Mouse (Mus musculus) intestine, embryonic 15.5 days (tissue): ENCODE measurements around the gene Spata45. TPM values are rescaled to one million over a fixed set of nuclear protein-coding genes. Genes with fewer than 3 reads are reported as not detected.

ENCODE experiments used
- ATAC-seq: fragments of 200-750 bp; cut with Nextera tagmentation; 2 replicates; pipeline ENCODE4 v1.8.0; 2017; ENCODE audit warnings: moderate TSS enrichment, moderate library complexity
- H3K27ac ChIP-seq: fragments of 300-500 bp; sonication (generic); 2 replicates; pipeline ENCODE4 v1.5.1; 2015; ENCODE audit warnings: mild to moderate bottlenecking, inconsistent platforms
- H3K27me3 ChIP-seq: fragments of 300-500 bp; sonication (generic); replicated peaks from 2 replicates; pipeline ENCODE4 v1.6.1; 2015; ENCODE audit warnings: inconsistent platforms
- H3K36me3 ChIP-seq: fragments of 300-500 bp; sonication (generic); 2 replicates; pipeline ENCODE4 v1.6.1; 2015; ENCODE audit warnings: inconsistent platforms
- H3K4me1 ChIP-seq: fragments of 300-500 bp; sonication (generic); replicated peaks from 2 replicates; pipeline ENCODE4 v1.6.1; 2015; ENCODE audit warnings: inconsistent platforms
- H3K4me2 ChIP-seq: fragments of 300-500 bp; sonication (generic); replicated peaks from 2 replicates; pipeline ENCODE4 v1.6.1; 2015; ENCODE audit warnings: mild to moderate bottlenecking, inconsistent platforms
- H3K4me3 ChIP-seq: fragments of 300-500 bp; sonication (generic); replicated peaks from 2 replicates; pipeline ENCODE4 v1.5.1; 2015; ENCODE audit warnings: inconsistent platforms
- H3K9ac ChIP-seq: fragments of 300-500 bp; sonication (generic); 2 replicates; pipeline ENCODE4 v1.6.1; 2015; ENCODE audit warnings: inconsistent platforms
- H3K9me3 ChIP-seq: fragments of 300-500 bp; sonication (generic); 2 replicates; pipeline ENCODE4 v1.6.1; 2016; ENCODE audit warnings: inconsistent platforms
- WGBS: fragments of 180-500 bp; shearing (Covaris S2); methylation state at CpG from one replicate; pipeline ENCODE4 v1.1.7; 2015; 5-methylcytosine and 5-hydroxymethylcytosine counted together
- polyA plus RNA-seq: library from polyadenylated mRNA; unstranded; fragments of >200 nt; fragmentation: Nextera tagmentation; extraction: Ambion mirVana; gene quantifications from 2 replicates; pipeline ENCODE4 v1.2.1, GENCODE M21; 2015

The Spata45 gene
- polyA plus RNA-seq, 1 experiment from 2014 or later: not detected

GRCm38 (mm10) chr1:191071613-191072012 lies 35.2 kb downstream of the Spata45 start:
- H3K9ac ChIP-seq: no peak overlapping the region
- peak; percentile 76 for ATAC-seq
- no peak overlapping the region for H3K4me3 ChIP-seq
- no peaks in the 10 kb centered on the region for H3K9me3 ChIP-seq
- no peaks in the 10 kb centered on the region for H3K27me3 ChIP-seq
- 66% methylated on average over 6 of the region's 6 CpGs for WGBS
- no peak overlapping the region for H3K4me2 ChIP-seq
- H3K4me1 ChIP-seq: 0 out of 2 replicates have a peak, but pooled peaks cover 5% of the 10 kb centered on the region
- H3K27ac ChIP-seq: peak overlapping the region; percentile 77
- peaks cover 25% of the 10 kb centered on the region; the same call in 1 of the 2 replicates for H3K36me3 ChIP-seq

- 78% methylated on average over 16 of the region's 16 CpGs for WGBS
- Histone ChIP-seq H3K4me3 (no peak overlapping the region), H3K9ac (no peak overlapping the region), H3K36me3 (peaks cover 25% of the 10 kb centered on the region; the same call in 1 of the 2 replicates), H3K4me1 (0 out of 2 replicates have a peak, but pooled peaks cover 5% of the 10 kb centered on the region), H3K4me2 (no peak overlapping the region), H3K9me3 (no peaks in the 10 kb centered on the region), H3K27ac (peak overlapping the region; percentile 54), H3K27me3 (no peaks in the 10 kb centered on the region)
- peak; percentile 84 for ATAC-seq
Measured at GRCm38 (mm10) chr1:191072329-191072913, 36.0 kb downstream of the Spata45 start.

- no peaks in the 10 kb centered on the region for H3K9me3 ChIP-seq
- no peak overlapping the region for H3K4me2 ChIP-seq
- no peak for ATAC-seq
- WGBS: 70% methylated on average over 6 of the region's 6 CpGs
- no peaks in the 10 kb centered on the region for H3K27me3 ChIP-seq
- H3K4me3 ChIP-seq: no peak overlapping the region
- H3K27ac ChIP-seq: peak overlapping the region; percentile 54; the same call in 1 of the 2 replicates
- H3K36me3 ChIP-seq: peaks cover 25% of the 10 kb centered on the region
- H3K9ac ChIP-seq: no peak overlapping the region
- H3K4me1 ChIP-seq: 0 out of 2 replicates have a peak, but pooled peaks cover 5% of the 10 kb centered on the region
Measured at GRCm38 (mm10) chr1:191073001-191073400, 36.6 kb downstream of the Spata45 start.

GRCm38 (mm10) chr1:191073486-191073885 lies 37.0 kb downstream of the Spata45 start:
- Histone ChIP-seq H3K36me3 (peaks cover 22% of the 10 kb centered on the region), H3K27ac (no peak overlapping the region), H3K4me3 (no peak overlapping the region), H3K4me1 (0 out of 2 replicates have a peak, but pooled peaks cover 5% of the 10 kb centered on the region), H3K4me2 (no peak overlapping the region), H3K9me3 (no peaks in the 10 kb centered on the region), H3K9ac (no peak overlapping the region), H3K27me3 (no peaks in the 10 kb centered on the region)
- WGBS: 81% methylated on average over 4 of the region's 4 CpGs
- ATAC-seq: no peak

GRCm38 (mm10) chr1:191075199-191075883 lies 38.9 kb downstream of the Spata45 start:
- peaks cover 12% of the 10 kb centered on the region for H3K36me3 ChIP-seq
- H3K4me1 ChIP-seq: 0 out of 2 replicates have a peak, but pooled peaks cover 5% of the 10 kb centered on the region
- H3K9me3 ChIP-seq: no peaks in the 10 kb centered on the region
- no peak for ATAC-seq
- 0 out of 2 replicates have a peak overlapping the region, but pooled peaks have one; percentile 9 for H3K27ac ChIP-seq
- H3K27me3 ChIP-seq: no peaks in the 10 kb centered on the region
- 47% methylated on average over 10 of the region's 10 CpGs for WGBS
- no peak overlapping the region for H3K4me3 ChIP-seq
- H3K4me2 ChIP-seq: no peak overlapping the region
- no peak overlapping the region for H3K9ac ChIP-seq

- Histone ChIP-seq H3K4me1 (no peaks in the 10 kb centered on the region; the same call in 1 of the 2 replicates), H3K4me3 (no peak overlapping the region), H3K9ac (no peak overlapping the region), H3K27me3 (no peaks in the 10 kb centered on the region), H3K27ac (no peak overlapping the region), H3K36me3 (peaks cover 14% of the 10 kb centered on the region), H3K4me2 (no peak overlapping the region), H3K9me3 (no peaks in the 10 kb centered on the region)
- WGBS: 81% methylated on average over 8 of the region's 8 CpGs
- no peak for ATAC-seq
Measured at GRCm38 (mm10) chr1:191083230-191083629, 46.8 kb downstream of the Spata45 start.

- Histone ChIP-seq H3K36me3 (peaks cover 14% of the 10 kb centered on the region), H3K9me3 (no peaks in the 10 kb centered on the region), H3K4me2 (no peak overlapping the region), H3K4me3 (no peak overlapping the region), H3K9ac (no peak overlapping the region), H3K27ac (no peak overlapping the region), H3K4me1 (no peaks in the 10 kb centered on the region; the same call in 1 of the 2 replicates), H3K27me3 (no peaks in the 10 kb centered on the region)
- 66% methylated on average over 5 of the region's 5 CpGs for WGBS
- ATAC-seq: no peak
Measured at GRCm38 (mm10) chr1:191084951-191085559, 48.6 kb downstream of the Spata45 start.

GRCm38 (mm10) chr1:191085597-191085996 lies 49.2 kb downstream of the Spata45 start:
- Histone ChIP-seq H3K9ac (no peak overlapping the region), H3K27me3 (no peaks in the 10 kb centered on the region), H3K27ac (no peak overlapping the region), H3K9me3 (no peaks in the 10 kb centered on the region), H3K4me1 (no peaks in the 10 kb centered on the region; the same call in 1 of the 2 replicates), H3K4me3 (no peak overlapping the region), H3K36me3 (peaks cover 13% of the 10 kb centered on the region), H3K4me2 (no peak overlapping the region)
- WGBS: 82% methylated on average over 12 of the region's 12 CpGs
- ATAC-seq: no peak

- Histone ChIP-seq H3K27ac (no peak overlapping the region), H3K4me1 (no peaks in the 10 kb centered on the region; the same call in 1 of the 2 replicates), H3K4me2 (no peak overlapping the region), H3K9ac (no peak overlapping the region), H3K36me3 (peaks cover 9% of the 10 kb centered on the region), H3K4me3 (no peak overlapping the region), H3K9me3 (no peaks in the 10 kb centered on the region), H3K27me3 (no peaks in the 10 kb centered on the region)
- WGBS: 81% methylated on average over 7 of the region's 7 CpGs
- ATAC-seq: no peak
Measured at GRCm38 (mm10) chr1:191086304-191086878, 50.0 kb downstream of the Spata45 start.

- WGBS: 63% methylated on average over 8 of the region's 8 CpGs
- H3K9ac ChIP-seq: no peak overlapping the region
- no peaks in the 10 kb centered on the region for H3K27me3 ChIP-seq
- H3K4me1 ChIP-seq: no peaks in the 10 kb centered on the region; the same call in 1 of the 2 replicates
- H3K36me3 ChIP-seq: peaks cover 6% of the 10 kb centered on the region
- no peaks in the 10 kb centered on the region for H3K9me3 ChIP-seq
- H3K4me2 ChIP-seq: no peak overlapping the region
- no peak for ATAC-seq
- no peak overlapping the region for H3K27ac ChIP-seq
- no peak overlapping the region for H3K4me3 ChIP-seq
Measured at GRCm38 (mm10) chr1:191086960-191087359, 50.5 kb downstream of the Spata45 start.

GRCm38 (mm10) chr1:191087955-191088354 lies 51.5 kb downstream of the Spata45 start:
- ATAC-seq: no peak
- Histone ChIP-seq H3K9ac (no peak overlapping the region), H3K4me3 (no peak overlapping the region), H3K27me3 (no peaks in the 10 kb centered on the region), H3K4me2 (no peak overlapping the region), H3K9me3 (no peaks in the 10 kb centered on the region), H3K36me3 (no peaks in the 10 kb centered on the region), H3K4me1 (no peaks in the 10 kb centered on the region; the same call in 1 of the 2 replicates), H3K27ac (no peak overlapping the region)
- WGBS: 79% methylated on average over 5 of the region's 5 CpGs

GRCm38 (mm10) chr1:191089355-191089754 lies 52.9 kb downstream of the Spata45 start:
- Histone ChIP-seq H3K4me2 (no peak overlapping the region), H3K9ac (no peak overlapping the region), H3K4me1 (no peaks in the 10 kb centered on the region; the same call in 1 of the 2 replicates), H3K27me3 (no peaks in the 10 kb centered on the region), H3K27ac (no peak overlapping the region), H3K9me3 (no peaks in the 10 kb centered on the region), H3K36me3 (no peaks in the 10 kb centered on the region), H3K4me3 (no peak overlapping the region)
- no peak for ATAC-seq
- 64% methylated on average over 6 of the region's 6 CpGs for WGBS
